Mouse (Mus musculus): Measurements from ENCODE around the gene Tshz2.

Gene Tshz2

DNA sequence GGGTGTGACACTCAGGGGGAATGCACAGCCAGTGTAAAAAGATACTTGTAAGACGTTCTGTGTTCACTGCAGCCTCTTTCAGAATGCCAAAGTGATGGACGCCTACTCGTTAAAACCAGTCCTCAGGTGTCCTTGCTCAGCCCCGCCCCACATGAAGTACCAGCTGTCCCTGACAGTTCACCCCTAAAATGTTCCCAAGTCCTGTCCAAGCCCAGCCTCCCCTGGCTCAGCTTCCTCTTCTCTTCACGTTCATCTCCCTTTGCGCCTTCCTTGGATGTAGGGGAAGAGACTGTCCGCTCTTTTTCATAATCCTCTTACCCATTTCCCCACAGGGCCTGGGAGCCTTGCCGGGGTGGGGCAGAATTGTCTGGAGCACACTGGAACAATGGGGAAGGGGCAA lies 374.0 kb downstream of the Tshz2 start:
- no peak for DNase-seq (ENCODE audit: low read depth, low spot score)

DNA sequence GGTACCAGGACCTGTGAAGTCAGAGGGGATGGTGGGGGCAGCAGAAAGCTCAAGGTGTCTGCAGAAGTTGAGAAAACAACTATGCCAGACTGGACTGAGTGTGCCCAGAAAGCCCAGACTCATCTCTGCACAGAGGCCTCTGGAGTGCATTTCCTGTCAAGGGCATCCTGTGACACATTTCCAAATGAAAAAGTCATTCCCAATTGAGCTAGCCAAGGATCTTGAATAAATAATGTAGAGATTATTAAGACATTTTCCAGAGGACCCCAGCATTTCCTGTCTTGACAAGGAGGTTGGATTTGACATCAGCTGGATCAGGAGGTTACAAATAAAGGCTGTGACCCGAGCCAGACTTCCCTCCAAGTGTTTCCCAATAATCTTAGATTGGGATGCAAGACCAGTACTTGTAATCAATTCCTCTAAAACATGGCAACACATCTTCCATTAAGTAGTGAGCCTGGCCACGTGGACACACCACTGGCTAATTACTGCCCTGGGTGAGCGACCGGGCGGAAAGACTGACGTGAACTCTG lies 374.7 kb downstream of the Tshz2 start:
- DNase-seq (ENCODE audit: low read depth, low spot score) = no peak

GRCm38 (mm10) chr2:170009729-170010128 lies 376.9 kb downstream of the Tshz2 start:
- DNase-seq (ENCODE audit: low read depth, low spot score) = no peak

DNA sequence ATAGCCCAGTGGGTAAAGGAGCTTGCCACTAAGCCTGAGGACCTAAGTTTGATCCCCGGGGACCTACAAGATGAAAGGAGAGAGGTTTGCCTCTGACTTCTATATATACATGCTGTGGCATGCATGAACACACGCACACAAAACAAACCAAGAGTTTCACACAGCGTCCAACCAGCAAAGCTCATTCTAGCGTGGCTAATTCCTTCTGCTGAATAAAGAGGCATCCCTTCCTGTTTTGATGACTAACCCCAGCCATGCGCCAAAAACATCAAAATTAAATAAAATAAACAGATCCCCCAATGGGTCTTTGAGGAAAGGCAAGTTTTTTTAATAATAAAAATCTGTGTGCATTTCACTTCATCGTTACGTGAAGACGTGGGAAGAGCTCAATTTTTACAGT lies 379.0 kb downstream of the Tshz2 start:
- no peak for DNase-seq (ENCODE audit: low read depth, low spot score)

GRCm38 (mm10) chr2:170017302-170017701 lies 384.5 kb downstream of the Tshz2 start:
- no peak for DNase-seq (ENCODE audit: low read depth, low spot score)

DNA sequence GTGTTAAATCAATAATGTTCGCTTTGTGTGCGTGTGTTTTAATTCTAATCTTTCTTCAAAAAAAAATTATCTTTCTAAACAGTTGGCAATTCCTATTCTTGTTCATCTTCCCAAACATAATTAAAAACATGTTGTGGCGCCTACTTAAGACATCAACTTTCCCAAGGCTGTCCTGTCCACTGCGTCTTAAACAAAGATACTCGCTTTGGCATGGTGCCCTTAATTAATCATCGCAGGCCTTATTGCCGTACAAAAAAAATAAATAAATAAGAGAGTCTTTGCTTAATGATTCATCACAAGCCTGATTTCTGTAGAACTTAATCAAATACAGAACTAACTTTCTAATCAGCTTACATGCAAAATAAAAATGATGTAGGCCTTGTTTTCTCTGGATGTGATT lies 385.1 kb downstream of the Tshz2 start:
- DNase-seq (ENCODE audit: low read depth, low spot score) = no peak

DNA sequence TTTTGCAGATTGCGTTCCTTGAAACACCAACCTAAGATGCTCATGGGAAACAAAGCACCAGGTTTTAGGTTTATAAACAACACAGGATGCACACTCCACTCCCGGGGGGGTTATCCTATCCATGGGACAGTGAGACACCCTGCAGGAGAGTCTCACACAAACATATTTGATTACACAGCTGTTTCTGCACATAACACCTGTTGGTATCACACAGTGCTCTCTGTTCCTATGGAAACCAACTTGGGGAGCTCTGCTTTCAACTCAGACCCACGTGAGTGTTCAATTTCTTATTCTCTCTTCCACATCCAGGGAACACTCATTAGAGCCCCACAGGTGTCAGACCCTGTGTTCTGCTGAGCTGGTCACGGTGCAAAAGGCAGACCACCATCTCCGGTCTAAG lies 390.1 kb downstream of the Tshz2 start:
- DNase-seq (ENCODE audit: low read depth, low spot score) = no peak

GRCm38 (mm10) chr2:170023741-170024140 lies 390.9 kb downstream of the Tshz2 start:
- DNase-seq (ENCODE audit: low read depth, low spot score) = no peak

- DNase-seq (ENCODE audit: low read depth, low spot score) = no peak
These were observed 392.1 kb downstream of the Tshz2 start for GRCm38 (mm10) chr2:170024939-170025338.

GRCm38 (mm10) chr2:170025896-170026295 lies 393.1 kb downstream of the Tshz2 start:
- DNase-seq (ENCODE audit: low read depth, low spot score) = no peak

DNA sequence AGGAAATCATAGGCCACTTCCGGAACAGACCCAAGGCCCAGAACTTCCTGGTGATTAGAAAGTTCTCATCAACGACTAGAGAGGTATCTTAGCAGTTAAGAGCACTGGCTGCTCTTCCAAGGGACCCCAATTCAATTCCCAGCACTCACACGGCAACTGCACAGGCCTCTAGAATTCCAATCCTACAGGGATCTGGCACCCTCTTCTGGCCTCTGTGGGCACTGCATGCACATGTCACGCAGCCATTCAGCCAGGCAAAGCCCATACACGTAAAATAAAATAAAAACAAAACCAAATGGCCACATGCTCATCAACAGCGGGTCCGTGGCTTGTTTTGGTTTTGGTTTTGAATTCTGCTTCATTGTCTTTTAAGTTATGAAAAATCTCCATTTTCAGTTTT lies 395.0 kb downstream of the Tshz2 start:
- no peak for DNase-seq (ENCODE audit: low read depth, low spot score)

DNA sequence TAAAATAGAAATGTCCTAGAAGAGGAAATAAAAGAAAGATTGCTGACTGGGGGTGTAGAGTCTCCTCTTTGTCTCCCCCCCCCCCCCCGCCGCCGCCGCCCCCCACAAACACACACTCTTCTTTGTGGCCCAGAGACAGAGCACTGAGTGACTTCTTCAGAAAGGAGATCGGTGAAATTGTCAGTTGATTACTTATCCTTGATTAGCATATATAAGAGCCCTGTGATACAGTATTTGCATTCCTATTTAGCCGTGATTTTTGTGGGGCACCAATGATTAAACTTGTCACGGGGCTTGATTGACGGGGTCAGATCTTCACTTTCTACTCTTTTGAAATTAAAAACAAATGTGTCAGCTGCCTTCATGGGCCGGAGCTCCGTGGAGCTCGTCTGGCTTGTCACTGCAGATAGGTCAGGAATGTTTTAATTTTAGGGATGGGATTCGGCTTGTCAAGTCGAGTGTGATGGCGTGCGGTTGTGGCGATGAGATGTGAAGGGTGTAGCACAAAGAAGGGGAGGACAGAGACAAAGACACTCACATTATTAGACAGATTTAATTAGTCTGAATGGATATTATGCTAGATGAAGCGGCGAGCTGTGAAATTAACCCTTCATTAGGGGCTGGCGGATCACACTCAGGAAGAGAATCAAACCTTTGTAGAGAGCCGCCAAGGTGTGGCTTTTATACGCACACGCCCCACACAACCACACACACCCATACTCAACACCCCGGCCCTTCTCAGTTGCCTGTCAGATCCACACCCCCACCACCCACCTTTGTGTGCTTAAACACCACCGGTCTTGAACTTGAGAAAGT lies 395.9 kb downstream of the Tshz2 start:
- no peak for DNase-seq (ENCODE audit: low read depth, low spot score)

- no peak for DNase-seq (ENCODE audit: low read depth, low spot score)
These were observed 396.6 kb downstream of the Tshz2 start for GRCm38 (mm10) chr2:170029304-170029856.

DNA sequence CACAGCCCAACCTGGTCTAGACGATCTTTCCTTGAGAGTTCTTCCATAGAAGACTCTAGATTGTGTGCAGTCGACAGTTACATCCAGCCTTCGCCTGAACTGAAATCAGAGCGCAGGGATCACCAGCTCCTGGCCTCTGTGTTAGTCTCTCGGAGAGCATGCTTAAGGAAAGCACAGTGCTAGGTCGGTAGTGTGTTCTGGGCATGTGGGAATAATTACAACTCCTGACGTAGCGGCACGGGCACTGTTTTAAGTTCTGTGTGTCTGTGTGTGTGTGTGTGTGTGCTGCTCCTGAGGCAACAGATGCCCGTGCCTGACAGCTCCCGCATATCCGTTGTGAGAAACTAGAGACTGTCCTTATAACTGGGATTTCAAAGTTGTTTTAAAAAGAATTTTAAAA lies 398.4 kb downstream of the Tshz2 start:
- no peak for DNase-seq (ENCODE audit: low read depth, low spot score)

GRCm38 (mm10) chr2:170031872-170032271 lies 399.1 kb downstream of the Tshz2 start:
- no peak for DNase-seq (ENCODE audit: low read depth, low spot score)

DNA sequence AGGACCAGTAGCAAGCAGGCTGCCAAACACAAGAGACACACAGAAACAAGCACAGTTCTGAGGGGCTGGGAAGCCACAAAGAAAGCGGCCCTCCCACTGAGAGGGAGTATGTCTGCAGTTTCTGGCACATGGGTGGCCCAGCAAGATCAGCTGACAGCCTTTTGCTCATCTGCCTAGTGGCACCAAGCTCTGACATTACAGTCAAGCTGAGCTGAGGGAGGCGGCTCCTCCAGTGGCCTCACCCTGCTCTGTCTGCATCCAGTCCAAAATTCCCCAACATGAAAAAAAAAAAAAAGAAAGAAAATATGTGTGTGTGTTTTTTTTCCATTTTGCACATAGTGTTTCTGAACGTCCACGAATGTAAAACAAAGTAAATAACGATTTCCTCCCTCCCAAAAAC lies 400.4 kb downstream of the Tshz2 start:
- no peak for DNase-seq (ENCODE audit: low read depth, low spot score)

GRCm38 (mm10) chr2:170034794-170035193 lies 402.0 kb downstream of the Tshz2 start:
- DNase-seq (ENCODE audit: low read depth, low spot score) = no peak

GRCm38 (mm10) chr2:170036791-170037241 lies 404.0 kb downstream of the Tshz2 start:
- peak; percentile 18 for DNase-seq (ENCODE audit: low read depth, low spot score)

DNA sequence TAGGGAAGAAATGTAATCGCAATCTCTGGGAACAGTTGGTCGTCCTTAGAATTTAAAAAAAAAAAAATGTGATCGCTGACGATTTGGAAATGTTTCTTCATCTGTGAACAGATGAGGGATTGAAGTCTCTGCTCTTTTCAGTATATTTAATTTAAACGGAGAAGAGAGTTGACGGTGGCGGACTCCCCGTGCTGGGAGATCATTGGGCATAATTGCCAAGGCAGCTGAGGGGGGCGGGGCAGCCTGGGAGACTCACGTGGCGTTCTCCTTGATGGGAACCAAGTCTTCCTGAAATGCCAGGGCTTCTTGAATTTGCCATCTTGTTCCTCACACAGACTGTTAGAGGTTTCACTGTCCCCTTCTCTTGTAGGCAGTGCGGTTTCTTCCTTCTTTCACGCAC lies 404.5 kb downstream of the Tshz2 start:
- DNase-seq (ENCODE audit: low read depth, low spot score) = no peak

GRCm38 (mm10) chr2:170039772-170040171 lies 407.0 kb downstream of the Tshz2 start:
- no peak for DNase-seq (ENCODE audit: low read depth, low spot score)

GRCm38 (mm10) chr2:170041101-170041500 lies 408.3 kb downstream of the Tshz2 start:
- DNase-seq (ENCODE audit: low read depth, low spot score) = no peak

DNA sequence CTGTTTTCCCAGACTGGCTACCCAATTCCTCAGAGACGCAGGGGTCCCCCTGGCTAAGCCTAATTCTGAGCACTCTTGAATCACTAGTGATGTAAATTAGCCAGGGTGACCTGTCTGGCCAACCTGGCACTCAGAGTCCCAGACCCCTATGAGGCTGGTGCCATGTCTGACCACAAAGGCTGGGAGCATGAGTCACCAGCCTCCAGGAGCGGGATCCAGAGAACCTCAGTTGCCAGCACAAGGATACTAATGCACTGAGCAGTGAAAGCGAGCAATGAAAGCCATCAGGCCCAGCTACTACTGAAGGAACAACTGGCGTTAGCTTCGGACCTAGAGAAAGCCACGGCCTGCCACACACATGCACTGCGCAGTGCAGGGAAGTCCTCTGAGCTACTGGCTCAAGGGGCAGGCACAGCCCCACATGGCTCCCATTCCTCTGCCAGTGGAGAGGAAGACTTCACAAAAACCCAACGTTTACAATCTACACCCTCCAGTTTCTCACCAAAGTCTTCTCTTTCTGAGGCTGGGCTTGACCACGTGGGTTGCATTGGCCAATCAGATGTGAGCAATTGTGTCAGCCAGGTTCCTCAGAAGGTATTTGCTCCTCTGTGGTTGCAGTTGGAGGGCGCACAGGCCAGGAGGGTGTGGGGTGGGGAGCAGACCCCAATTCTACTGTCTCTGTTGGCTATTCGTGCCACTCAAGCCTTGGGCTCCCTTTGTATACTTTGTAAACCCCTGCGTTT lies 409.8 kb downstream of the Tshz2 start:
- DNase-seq (ENCODE audit: low read depth, low spot score) = no peak

All from telencephalon, adult 2 months (tissue).